Mouse (Mus musculus): Measurements from ENCODE around the gene Uts2r. TPM values are rescaled to one million over a fixed set of nuclear protein-coding genes. Genes with fewer than 3 reads are reported as not detected.

Uts2r gene
- polyA plus RNA-seq, 1 experiment from 2014 or later: 0.05 TPM

DNA sequence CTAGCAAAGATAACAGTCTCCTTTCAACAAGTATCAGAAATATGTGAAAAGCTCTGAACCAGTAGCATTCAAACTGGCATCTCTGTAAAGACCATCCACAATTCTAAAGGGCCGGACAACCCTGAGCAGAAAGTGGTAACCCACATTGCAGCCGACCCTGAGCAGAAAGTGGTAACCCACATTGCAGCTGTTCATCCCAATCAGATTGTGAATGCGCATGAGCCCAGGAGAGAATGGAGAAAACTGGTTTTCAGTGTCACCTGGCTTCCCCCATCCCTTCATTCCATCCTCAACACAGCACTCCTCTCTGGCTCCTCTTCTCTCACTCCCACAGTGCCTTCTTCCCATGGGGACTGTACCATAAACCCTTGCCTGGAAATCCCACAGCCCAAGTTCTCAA is 32.6 kb upstream of the Uts2r start:
- ATAC-seq (ENCODE audit: insufficient read depth): no peak
- no peak overlapping the region for H3K4me2 ChIP-seq
- no peaks in the 10 kb centered on the region for H3K9me3 ChIP-seq (replicated peaks)
- H3K9ac ChIP-seq: no peak overlapping the region
- H3K36me3 ChIP-seq (replicated peaks): no peaks in the 10 kb centered on the region
- peaks cover 5% of the 10 kb centered on the region; the same call in 1 of the 2 replicates for H3K4me1 ChIP-seq (replicated peaks)
- H3K27ac ChIP-seq (replicated peaks): no peak overlapping the region
- H3K4me3 ChIP-seq (replicated peaks): no peak overlapping the region
- WGBS (ENCODE audit: insufficient replicate concordance): 67% methylated on average over 3 of the region's 3 CpGs
- H3K27me3 ChIP-seq: no peaks in the 10 kb centered on the region

DNA sequence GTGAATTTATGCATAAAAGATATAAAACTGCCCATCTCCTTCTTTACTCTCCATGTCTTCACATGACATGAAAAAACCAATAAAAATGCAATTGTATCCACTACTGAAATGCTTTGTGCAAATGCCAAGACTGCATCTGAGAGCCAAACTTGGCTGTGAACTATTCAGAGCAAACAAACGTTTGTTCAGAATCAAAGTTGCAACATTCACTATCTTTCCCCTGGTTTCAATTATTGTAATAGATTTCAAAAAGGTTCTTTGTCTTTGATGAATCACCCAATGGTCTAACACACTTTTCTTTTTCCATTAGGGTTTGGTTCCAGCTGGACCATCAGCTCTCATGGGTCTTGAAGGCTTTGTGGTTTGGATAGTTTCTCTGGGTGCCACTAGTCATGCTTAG is 30.5 kb upstream of the Uts2r start:
- H3K4me2 ChIP-seq: no peak overlapping the region
- H3K27me3 ChIP-seq: no peaks in the 10 kb centered on the region
- H3K4me1 ChIP-seq (replicated peaks): peaks cover 5% of the 10 kb centered on the region; the same call in 1 of the 2 replicates
- no peak overlapping the region for H3K9ac ChIP-seq
- 43% methylated on average over 1 of the region's 1 CpGs for WGBS (ENCODE audit: insufficient replicate concordance)
- H3K4me3 ChIP-seq (replicated peaks): no peak overlapping the region
- ATAC-seq (ENCODE audit: insufficient read depth): no peak
- H3K27ac ChIP-seq (replicated peaks): no peak overlapping the region
- H3K36me3 ChIP-seq (replicated peaks): no peaks in the 10 kb centered on the region
- no peaks in the 10 kb centered on the region for H3K9me3 ChIP-seq (replicated peaks)

DNA sequence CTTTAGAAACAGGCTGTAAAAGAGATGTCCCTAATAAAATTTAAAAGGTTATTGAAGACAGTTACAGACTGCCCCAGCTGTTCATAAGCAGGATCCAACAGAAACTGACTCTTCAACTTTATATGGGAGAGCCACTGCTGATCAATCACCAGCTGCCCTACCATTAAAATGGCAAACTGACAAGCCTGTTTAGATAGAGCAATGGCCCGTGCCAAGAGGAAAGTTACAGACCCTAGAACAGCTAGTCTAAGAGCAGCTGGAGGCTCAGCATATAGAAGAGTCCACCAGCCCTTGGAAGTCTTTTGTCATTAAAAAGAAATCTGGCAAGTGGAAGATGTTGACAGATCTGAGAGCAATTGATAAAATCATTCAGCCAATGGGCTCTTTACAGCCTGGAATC is 25.5 kb upstream of the Uts2r start:
- 0 out of 2 replicates have a peak, but pooled peaks cover 8% of the 10 kb centered on the region for H3K27me3 ChIP-seq
- no peak overlapping the region for H3K4me3 ChIP-seq (replicated peaks)
- no peak for ATAC-seq (ENCODE audit: insufficient read depth)
- no peak overlapping the region for H3K9ac ChIP-seq
- H3K27ac ChIP-seq (replicated peaks): no peak overlapping the region
- H3K4me2 ChIP-seq: no peak overlapping the region
- WGBS (ENCODE audit: insufficient replicate concordance): 45% methylated on average over 1 of the region's 1 CpGs
- H3K4me1 ChIP-seq (replicated peaks): peaks cover 11% of the 10 kb centered on the region; the same call in 1 of the 2 replicates
- H3K9me3 ChIP-seq (replicated peaks): no peaks in the 10 kb centered on the region
- no peaks in the 10 kb centered on the region for H3K36me3 ChIP-seq (replicated peaks)

DNA sequence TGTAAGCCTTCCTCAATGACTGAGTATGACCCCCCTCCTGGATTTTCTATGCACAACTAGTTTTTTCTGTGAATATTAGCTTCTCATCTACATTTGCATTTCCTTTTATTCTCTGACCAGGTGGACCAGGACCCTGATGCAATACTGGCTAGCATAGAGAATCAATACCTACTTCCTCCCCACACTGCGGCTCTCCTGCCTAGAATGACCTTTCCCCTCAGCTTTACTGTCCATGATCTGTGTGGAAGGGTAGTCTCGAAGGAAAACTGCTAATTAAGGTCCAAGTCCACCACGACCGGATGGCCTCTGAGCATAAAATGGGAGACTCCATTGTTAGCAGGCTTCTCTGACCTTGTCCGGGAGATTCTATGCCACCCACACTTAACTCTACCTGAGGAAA is 22.4 kb upstream of the Uts2r start:
- H3K4me2 ChIP-seq: no peak overlapping the region
- peak overlapping the region; percentile 53; the same call in 1 of the 2 replicates for H3K27ac ChIP-seq (replicated peaks)
- peak; percentile 64; the same call in 1 of the 2 replicates for ATAC-seq (ENCODE audit: insufficient read depth)
- no peak overlapping the region for H3K9ac ChIP-seq
- 0 out of 2 replicates have a peak, but pooled peaks cover 8% of the 10 kb centered on the region for H3K27me3 ChIP-seq
- 64% methylated on average over 5 of the region's 5 CpGs for WGBS (ENCODE audit: insufficient replicate concordance)
- H3K4me3 ChIP-seq (replicated peaks): no peak overlapping the region
- no peaks in the 10 kb centered on the region for H3K36me3 ChIP-seq (replicated peaks)
- no peaks in the 10 kb centered on the region for H3K9me3 ChIP-seq (replicated peaks)
- H3K4me1 ChIP-seq (replicated peaks): peaks cover 11% of the 10 kb centered on the region; the same call in 1 of the 2 replicates

DNA sequence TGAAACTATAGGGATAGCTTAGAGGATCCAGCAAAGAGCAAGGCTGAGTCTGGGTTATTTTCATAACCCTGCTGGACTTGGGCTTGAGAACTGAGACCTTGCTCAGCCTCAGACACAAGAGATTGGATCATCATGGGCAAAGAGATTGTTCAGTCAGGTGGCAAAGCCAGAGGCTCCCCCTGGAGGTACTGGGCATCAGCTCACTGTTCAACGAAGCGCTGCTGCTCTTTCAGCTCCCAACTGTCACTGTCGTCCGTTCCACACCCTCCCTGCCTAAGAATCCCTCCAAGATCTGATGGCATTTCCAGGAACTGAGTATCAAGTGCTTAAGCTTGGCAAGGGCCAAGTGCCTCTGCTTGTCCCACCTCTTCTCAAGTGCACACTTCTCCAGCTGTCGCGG is 21.3 kb upstream of the Uts2r start:
- no peak overlapping the region for H3K27ac ChIP-seq (replicated peaks)
- no peak overlapping the region for H3K4me3 ChIP-seq (replicated peaks)
- H3K9me3 ChIP-seq (replicated peaks): no peaks in the 10 kb centered on the region
- no peak for ATAC-seq (ENCODE audit: insufficient read depth)
- no peak overlapping the region for H3K4me2 ChIP-seq
- H3K9ac ChIP-seq: no peak overlapping the region
- H3K27me3 ChIP-seq: 0 out of 2 replicates have a peak, but pooled peaks cover 8% of the 10 kb centered on the region
- no peaks in the 10 kb centered on the region for H3K36me3 ChIP-seq (replicated peaks)
- 40% methylated on average over 6 of the region's 6 CpGs for WGBS (ENCODE audit: insufficient replicate concordance)
- peaks cover 11% of the 10 kb centered on the region; the same call in 1 of the 2 replicates for H3K4me1 ChIP-seq (replicated peaks)

DNA sequence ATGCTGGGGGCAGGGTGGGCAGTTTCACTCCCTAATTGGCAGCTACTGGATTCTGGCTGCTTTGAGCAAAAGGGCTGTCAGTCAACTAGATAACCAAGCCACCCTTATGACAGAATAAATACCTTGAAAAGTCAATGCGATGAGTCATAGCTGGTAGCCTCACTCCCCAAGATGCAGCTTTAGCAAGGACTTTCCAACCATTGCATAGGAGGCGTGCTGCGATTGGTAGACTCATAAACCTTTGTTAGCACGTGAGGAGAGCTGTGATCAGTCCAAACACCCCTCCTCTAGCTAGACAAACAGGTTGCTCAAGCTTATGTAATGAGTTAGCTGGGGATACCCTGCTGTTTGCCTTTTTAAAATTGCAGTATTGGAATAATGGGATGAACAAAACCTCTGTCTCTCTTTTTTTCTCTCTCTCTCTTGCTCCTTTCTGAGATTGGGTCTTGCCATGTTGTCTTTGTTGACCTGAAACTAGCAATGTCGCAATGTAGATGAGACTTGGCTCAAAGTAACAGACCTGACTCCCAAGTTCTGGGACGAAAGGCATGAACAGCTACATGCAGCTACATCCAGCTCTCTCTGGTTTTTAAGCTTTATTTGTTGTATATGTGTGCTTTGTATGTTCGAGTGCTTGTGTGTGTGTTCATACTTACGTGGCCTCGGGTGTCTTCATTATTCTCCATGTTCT is 16.6 kb upstream of the Uts2r start:
- Histone ChIP-seq H3K36me3 (replicated peaks) (no peaks in the 10 kb centered on the region), H3K4me3 (replicated peaks) (no peak overlapping the region), H3K9me3 (replicated peaks) (no peaks in the 10 kb centered on the region), H3K27ac (replicated peaks) (0 out of 2 replicates have a peak overlapping the region, but pooled peaks have one; percentile 33), H3K4me2 (no peak overlapping the region), H3K9ac (no peak overlapping the region), H3K4me1 (replicated peaks) (peaks cover 16% of the 10 kb centered on the region; the same call in 1 of the 2 replicates), H3K27me3 (no peaks in the 10 kb centered on the region)
- no peak for ATAC-seq (ENCODE audit: insufficient read depth)
- WGBS (ENCODE audit: insufficient replicate concordance): 54% methylated on average over 9 of the region's 9 CpGs

DNA sequence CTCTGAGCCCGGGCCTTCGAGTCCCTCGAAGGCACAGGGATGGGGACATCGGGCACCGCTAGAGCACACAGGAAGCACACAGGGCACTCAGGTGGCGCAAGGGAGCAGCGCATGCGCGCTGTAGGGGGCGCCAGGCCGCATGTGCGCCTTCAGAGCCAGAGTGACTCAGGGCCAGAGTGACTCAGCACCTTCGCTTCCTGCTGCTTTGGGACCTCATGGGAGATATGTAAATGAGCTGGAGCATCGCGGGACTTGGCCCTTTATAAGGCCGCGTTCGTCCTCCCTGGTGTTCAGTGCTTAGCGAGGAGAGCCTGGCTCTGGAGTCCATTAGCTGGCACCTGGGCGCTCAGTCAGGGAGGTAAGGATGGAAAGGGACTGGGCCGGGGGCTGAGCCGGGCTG is 14.2 kb upstream of the Uts2r start, which contains the start of gene Tex19.1:
Gene Tex19.1 (plus strand): TSS at position 279 of the 400 bp plus-strand sequence.
- peaks cover 13% of the 10 kb centered on the region; the same call in 1 of the 2 replicates for H3K4me1 ChIP-seq (replicated peaks)
- H3K27ac ChIP-seq (replicated peaks): no peak within 1 kb of the TSS
- H3K4me2 ChIP-seq: no peak within 1 kb of the TSS
- H3K36me3 ChIP-seq (replicated peaks): no peaks in the 10 kb centered on the region
- 81% methylated on average over 22 of the region's 22 CpGs for WGBS (ENCODE audit: insufficient replicate concordance)
- no peak for ATAC-seq (ENCODE audit: insufficient read depth)
- no peaks in the 10 kb centered on the region for H3K27me3 ChIP-seq
- no peak within 1 kb of the TSS for H3K4me3 ChIP-seq (replicated peaks)
- no peaks in the 10 kb centered on the region for H3K9me3 ChIP-seq (replicated peaks)
- no peak within 1 kb of the TSS for H3K9ac ChIP-seq

DNA sequence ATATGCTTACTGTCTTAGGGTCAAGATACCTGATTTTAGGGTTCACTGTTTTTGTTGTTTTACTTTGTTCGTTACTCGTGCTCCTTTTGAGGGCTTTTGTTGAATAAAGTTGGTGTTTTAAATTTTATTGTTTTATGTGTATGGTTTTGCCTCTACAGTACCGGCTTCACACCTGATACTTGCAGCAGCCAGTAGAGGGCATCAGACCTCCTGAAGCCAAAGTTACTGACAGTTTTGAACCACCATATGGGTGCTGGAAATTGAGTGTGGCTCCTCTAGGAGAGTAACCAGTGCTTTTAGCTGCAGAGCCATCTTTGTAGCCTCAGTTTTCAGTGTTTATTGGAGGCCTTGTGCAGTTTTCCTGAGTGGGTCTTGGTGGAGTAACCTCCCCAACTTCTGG is 11.9 kb upstream of the Uts2r start:
- WGBS (ENCODE audit: insufficient replicate concordance): 55% methylated on average over 3 of the region's 3 CpGs

DNA sequence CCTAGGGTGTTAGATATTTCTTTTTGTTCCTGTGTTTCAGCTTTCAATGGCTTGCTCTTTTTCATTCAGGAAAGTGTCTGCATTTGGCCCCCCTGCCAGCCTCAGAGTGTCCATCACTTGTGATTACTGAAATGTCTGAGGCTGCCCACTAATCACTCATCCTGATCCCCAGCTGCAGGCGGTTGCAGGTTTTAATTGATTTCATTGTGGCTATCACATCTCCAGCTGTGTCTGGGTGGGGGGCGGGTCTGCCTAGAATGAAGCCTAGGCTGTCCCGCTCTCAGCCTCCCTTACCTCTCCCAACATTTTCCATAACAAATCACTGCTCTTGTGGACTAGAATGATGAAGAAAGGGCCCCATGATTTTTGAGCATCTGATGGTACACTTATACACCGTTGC is 5.9 kb upstream of the Uts2r start:
- WGBS (ENCODE audit: insufficient replicate concordance): 48% methylated on average over 4 of the region's 4 CpGs
- Histone ChIP-seq H3K4me3 (replicated peaks) (no peak overlapping the region), H3K9me3 (replicated peaks) (no peaks in the 10 kb centered on the region), H3K4me1 (replicated peaks) (0 out of 2 replicates have a peak, but pooled peaks cover 3% of the 10 kb centered on the region), H3K27ac (replicated peaks) (no peak overlapping the region), H3K27me3 (peaks cover 51% of the 10 kb centered on the region), H3K4me2 (no peak overlapping the region), H3K9ac (no peak overlapping the region), H3K36me3 (replicated peaks) (no peaks in the 10 kb centered on the region)
- ATAC-seq (ENCODE audit: insufficient read depth): no peak

More for the DNA sequence above, 11.9 kb upstream of the Uts2r start:
- Histone ChIP-seq H3K4me1 (replicated peaks) (peaks cover 13% of the 10 kb centered on the region; the same call in 1 of the 2 replicates), H3K9me3 (replicated peaks) (no peaks in the 10 kb centered on the region), H3K4me2 (no peak overlapping the region), H3K27ac (replicated peaks) (no peak overlapping the region), H3K27me3 (peaks cover 4% of the 10 kb centered on the region; the same call in 1 of the 2 replicates), H3K36me3 (replicated peaks) (no peaks in the 10 kb centered on the region), H3K4me3 (replicated peaks) (no peak overlapping the region), H3K9ac (no peak overlapping the region)
- ATAC-seq (ENCODE audit: insufficient read depth): no peak

DNA sequence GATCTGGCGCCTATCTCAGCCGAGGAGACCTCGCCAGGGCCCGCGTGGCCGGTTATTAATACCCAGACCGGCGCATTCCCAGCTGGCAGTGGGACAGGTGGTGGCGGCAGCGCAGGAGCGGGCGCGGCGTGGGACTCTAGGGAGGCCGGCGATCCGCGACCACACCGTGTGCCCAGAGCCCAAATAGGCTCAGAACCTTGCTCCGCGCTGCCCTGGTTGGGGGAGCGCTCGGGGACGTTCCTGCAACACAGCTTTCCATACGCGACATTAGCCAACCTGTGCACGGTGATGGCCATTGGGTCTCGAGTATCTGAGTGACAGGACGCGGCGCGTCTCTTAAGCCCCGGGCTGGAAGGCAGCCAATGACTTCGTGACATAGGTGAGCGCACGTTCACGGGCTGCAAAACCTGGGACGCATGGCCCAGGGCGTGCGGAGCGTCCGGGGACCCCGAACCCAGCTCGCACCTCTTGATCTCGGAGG is 3.6 kb upstream of the Uts2r start:
- Histone ChIP-seq H3K4me2 (peak overlapping the region; percentile 50), H3K9ac (no peak overlapping the region), H3K36me3 (replicated peaks) (no peaks in the 10 kb centered on the region), H3K4me3 (replicated peaks) (peak overlapping the region; percentile 20), H3K27ac (replicated peaks) (no peak overlapping the region), H3K27me3 (peaks cover 51% of the 10 kb centered on the region), H3K9me3 (replicated peaks) (no peaks in the 10 kb centered on the region), H3K4me1 (replicated peaks) (0 out of 2 replicates have a peak, but pooled peaks cover 3% of the 10 kb centered on the region)
- 0 out of 2 replicates have a peak, but pooled peaks have one; percentile 40 for ATAC-seq (ENCODE audit: insufficient read depth)
- 6% methylated on average over 45 of the region's 45 CpGs for WGBS (ENCODE audit: insufficient replicate concordance)

DNA sequence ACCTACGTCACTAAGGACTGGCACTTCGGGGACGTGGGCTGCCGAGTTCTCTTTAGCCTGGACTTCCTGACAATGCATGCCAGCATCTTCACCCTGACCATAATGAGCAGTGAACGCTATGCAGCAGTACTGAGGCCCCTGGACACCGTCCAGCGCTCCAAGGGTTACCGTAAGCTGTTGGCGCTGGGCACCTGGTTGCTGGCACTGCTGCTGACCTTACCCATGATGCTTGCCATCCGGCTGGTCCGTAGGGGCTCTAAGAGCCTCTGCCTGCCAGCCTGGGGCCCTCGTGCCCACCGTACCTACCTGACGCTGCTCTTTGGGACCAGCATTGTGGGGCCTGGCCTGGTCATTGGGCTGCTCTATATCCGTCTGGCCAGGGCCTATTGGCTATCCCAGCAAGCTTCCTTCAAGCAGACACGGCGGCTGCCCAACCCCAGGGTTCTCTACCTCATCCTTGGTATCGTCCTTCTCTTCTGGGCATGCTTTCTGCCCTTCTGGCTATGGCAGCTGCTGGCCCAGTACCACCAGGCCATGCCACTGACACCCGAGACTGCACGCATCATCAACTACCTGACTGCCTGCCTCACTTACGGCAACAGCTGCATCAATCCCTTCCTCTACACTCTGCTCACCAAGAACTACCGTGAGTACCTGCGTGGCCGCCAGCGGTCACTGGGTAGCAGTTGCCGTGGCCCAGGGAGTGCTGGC is 720 bp downstream of the Uts2r start:
- no peaks in the 10 kb centered on the region for H3K9me3 ChIP-seq (replicated peaks)
- H3K36me3 ChIP-seq (replicated peaks): no peaks in the 10 kb centered on the region
- ATAC-seq (ENCODE audit: insufficient read depth): no peak
- H3K27ac ChIP-seq (replicated peaks): no peak overlapping the region
- H3K27me3 ChIP-seq: peaks cover 35% of the 10 kb centered on the region
- H3K9ac ChIP-seq: no peak overlapping the region
- no peak overlapping the region for H3K4me2 ChIP-seq
- H3K4me1 ChIP-seq (replicated peaks): 0 out of 2 replicates have a peak, but pooled peaks cover 3% of the 10 kb centered on the region
- 75% methylated on average over 26 of the region's 26 CpGs for WGBS (ENCODE audit: insufficient replicate concordance)
- no peak overlapping the region for H3K4me3 ChIP-seq (replicated peaks)
